Mouse (Mus musculus): ENCODE measurements around the gene Necab3. TPM values are rescaled to one million over a fixed set of nuclear protein-coding genes. Genes with fewer than 3 reads are reported as not detected.

Necab3 gene
- total RNA-seq, 2 experiments from 2014 or later = 1.8 to 2.1 TPM

GRCm38 (mm10) chr2:154572996-154573395, 14.3 kb upstream of the Necab3 start:
- no peak for DNase-seq (ENCODE audit: low spot score in 2 of 2)

DNA sequence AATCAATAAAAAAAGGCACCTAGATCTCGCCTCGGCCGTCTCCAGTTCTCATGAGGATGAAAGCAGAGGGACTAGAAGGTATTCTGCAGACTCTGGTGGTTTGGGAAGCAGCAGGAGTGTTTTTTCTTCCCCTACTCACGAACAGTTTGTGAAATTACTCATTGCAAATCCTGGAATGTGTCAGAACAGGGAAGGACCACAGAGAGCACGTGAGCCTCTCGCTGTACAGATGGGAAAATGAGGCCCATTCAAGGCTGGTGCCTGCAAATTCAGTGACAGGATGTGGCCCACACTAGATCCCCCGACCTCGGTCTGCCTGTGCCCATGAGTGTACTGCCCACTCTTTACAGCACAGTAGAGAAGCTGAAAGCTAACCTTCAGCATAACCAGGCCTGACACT, 13.3 kb upstream of the Necab3 start:
- no peak for DNase-seq (ENCODE audit: low spot score in 2 of 2)

DNA sequence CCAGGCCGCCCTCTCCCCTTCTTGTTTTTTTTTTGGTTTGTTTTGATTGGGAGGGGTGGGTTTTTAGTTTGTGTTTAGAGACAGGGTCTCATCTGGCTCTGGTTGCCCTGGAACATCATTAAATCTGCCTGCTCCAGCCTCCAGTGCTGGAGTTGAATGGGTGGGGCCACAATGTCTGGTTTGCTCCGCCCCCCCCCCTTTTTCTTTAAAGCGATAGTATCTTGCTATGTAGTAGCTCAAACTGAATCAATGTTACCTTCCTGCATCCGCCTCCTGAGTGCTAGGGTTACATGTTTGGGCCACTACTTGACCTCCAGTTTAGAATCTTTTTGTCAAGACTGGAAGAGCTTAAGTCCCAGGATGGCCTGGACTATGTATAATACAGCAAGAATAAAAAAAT, 12.6 kb upstream of the Necab3 start:
- no peak for DNase-seq (ENCODE audit: low spot score in 2 of 2)

DNA sequence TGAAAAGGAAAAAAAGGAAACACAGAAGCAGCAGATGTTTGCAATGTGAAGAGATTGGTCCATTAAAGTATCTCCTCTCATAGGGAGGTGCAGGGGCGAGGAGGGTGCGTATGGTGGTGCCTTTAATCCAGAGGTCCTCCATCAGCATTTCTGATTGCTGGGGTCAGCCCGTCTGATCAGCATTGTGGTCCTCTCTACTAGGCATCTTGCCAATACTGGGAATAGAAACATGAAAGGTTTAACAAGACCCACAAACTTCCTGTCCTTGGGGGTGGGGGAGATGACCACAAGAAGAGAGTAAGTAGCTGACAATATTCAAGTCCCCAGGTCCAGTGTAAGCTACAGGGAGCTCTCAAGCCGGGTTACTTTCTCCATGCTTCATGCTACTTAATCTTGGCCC, 12.0 kb upstream of the Necab3 start:
- no peak for DNase-seq (ENCODE audit: low spot score in 2 of 2)

GRCm38 (mm10) chr2:154569836-154570286, 11.2 kb upstream of the Necab3 start, which contains the start of gene E2f1:
TSS of gene E2f1 (minus strand) at chr2:154569892.
- peak; percentile 96 to 97 for DNase-seq (ENCODE audit: low spot score in 2 of 2)

DNA sequence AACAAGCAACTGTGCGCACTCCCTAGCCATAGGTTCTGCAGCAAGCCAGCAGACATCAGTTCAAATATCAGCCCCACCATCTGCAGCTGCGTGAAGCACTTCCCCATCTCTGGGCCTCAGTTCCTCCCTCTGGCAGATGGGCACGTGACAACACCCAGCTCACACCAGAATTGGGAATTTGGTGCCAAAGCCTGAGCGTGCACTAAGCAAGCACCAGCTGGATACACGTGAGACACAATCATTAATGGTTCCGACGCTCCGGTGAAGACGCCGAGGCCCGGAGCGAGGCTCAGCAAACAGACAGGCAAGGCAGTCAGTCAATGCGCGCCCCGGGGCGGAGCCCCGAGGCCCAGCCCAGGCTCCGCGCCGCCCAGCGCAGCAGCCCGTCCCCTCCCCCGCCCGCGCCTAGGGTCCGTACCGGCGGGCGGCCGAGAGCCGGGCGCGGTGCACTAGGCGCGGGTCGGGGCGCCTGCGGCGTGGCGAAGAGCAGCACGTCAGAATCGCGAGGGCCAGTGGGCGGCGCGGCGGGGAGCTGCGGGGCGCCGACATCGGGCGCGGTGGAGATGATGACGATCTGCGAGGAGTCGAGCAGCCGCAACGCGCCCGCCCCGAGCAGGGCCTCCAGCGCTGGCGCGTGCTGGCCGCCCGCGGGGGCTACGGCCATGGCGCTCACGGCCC, 10.5 kb upstream of the Necab3 start:
- peak; percentile 55 to 82 for DNase-seq (ENCODE audit: low spot score in 2 of 2)

DNA sequence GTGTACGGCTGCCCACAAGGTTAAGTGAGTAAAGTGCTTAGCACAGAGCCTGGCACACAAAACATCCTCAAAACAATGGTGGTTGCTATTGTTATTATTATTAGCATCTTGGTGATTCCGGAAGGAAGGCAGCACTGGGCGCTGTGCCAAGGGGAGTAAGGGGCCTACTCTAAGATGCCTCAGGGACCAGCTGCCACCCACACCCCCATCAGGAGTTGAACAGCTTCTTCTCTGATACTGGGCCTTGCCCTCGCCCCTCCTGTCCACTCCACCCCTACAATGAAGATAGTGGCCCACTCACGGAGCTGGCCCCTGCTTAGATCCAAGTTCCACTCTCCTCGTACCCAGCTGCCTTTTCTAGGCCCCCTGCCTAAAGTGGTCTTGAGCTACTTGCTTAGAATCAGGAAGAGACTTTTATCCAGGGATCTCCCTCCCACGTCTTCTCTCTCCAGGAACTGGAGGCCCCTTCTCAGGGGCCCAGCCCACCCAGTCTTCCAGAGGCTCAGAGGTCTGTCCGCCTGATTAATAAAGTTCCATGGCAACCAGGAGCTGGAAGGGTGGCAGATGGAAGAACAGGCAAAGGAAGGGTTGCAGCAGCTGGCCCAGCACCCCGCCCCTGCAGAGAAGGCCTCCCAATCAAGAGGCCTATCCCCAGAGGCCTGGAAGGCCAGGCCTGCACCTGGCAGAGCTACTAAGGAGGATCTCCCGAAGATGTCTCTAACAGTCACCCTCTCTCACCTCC, 9.8 kb upstream of the Necab3 start:
- peak; percentile 50 to 62 for DNase-seq (ENCODE audit: low spot score in 2 of 2)

GRCm38 (mm10) chr2:154567766-154568165, 9.1 kb upstream of the Necab3 start:
- DNase-seq (ENCODE audit: low spot score in 2 of 2) = no peak

DNA sequence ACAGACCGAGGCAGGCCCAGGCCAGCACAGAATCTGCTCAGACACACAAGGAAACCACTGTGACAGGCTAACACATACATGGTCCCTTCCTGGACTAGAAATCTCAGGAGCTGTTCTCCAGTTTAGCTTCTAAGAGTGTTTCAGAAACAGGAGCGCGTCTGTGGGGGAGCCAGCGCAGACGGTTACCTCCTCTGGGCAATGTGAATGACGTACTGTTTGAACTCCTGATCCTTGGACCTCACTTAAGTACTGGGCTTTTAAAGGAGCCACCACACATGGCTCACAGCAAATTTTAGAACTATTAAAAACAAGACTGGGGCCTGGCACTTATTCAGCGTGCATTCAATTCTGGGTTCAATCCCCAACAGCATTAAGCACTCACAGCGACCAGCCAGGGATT, 8.0 kb upstream of the Necab3 start:
- no peak for DNase-seq (ENCODE audit: low spot score in 2 of 2)

DNA sequence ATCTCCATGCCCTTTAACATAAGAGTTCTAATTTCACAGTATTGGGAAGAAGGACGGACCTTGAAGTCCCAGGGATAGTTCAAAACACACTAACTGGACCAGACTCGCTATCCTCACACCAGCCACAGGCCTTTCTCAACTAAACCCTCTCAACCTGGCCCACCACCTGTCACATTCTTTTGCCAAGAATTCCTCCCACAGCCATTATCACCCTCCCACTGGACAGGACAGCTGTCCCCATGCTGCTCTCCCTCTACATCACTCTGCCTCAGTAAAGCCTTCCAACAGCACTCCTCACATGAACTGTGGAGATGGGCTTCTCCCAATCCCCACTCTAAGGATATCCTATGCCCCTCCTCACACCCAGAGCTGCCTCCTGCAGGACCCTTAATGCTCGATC, 6.9 kb upstream of the Necab3 start:
- no peak for DNase-seq (ENCODE audit: low spot score in 2 of 2)

DNA sequence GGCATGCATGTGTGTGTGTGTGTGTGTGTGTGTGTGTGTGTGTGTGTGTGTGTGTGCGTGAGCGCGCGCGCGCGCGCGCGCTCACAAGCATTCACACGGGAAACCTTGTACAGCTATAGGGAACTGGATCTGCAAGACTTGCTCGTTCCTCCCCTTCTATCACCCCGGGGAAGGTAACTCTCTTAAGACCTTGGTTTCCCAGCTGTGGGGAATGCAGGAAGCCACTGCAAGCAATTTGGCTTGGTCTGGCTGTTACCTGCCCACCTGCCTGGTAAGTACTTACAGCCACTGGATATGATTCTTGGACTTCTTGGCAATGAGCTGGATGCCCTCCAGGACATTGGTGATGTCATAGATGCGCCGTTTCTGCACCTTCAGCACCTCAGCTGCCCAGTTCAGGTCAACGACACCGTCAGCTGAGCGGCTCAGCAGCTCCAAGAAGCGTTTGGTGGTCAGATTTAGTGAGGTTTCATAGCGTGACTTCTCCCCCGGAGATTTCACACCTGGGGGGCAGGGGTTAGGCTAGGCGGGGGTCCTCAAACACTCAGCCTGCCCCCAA, 5.0 kb upstream of the Necab3 start:
- no peak for DNase-seq (ENCODE audit: low spot score in 2 of 2)

GRCm38 (mm10) chr2:154557184-154557832, 1.4 kb downstream of the Necab3 start:
- DNase-seq (ENCODE audit: low spot score in 2 of 2) = no peak

DNA sequence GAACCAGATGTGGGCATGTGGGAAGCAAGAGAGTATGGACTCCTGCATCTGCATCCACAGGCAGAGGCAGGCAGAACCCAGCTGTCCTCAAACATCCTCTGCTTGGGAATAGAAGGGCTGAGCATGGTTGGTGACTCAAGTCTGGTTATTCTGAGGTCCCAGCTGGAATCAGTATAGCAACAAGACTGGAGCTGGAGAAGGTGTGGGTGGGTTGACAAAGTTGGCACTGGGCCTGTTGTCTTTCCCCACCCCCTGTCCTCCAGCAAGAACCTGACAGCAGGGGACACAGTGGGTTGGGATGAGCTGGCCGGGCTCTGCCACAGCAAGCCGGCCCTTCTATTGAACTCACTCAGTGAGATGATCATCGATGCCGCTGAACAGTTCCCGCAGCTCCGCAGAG, 3.5 kb downstream of the Necab3 start:
- no peak for DNase-seq (ENCODE audit: low spot score in 2 of 2)

- DNase-seq (ENCODE audit: low spot score in 2 of 2) = peak; percentile 50 to 83
These were observed 6.2 kb downstream of the Necab3 start for GRCm38 (mm10) chr2:154552424-154552907.

DNA sequence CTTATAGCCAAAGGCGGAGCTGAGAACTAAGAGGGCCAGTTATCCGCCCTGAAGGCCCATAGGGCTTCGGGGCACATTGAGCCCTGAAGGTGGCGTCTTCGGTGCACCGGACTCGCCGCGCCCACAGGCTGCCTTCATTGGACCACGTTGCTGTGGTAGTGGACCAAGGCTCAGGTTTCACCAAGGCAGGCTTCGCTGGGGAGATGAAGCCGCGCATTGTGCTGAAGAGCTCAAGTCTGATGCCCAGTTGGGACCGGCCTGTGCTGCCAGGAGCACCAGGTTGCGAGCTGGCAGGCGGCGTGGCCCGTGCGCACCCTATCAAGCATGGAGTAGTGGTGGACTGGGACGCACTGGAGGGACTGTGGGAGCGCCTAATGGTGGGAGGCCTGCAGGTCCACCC, 6.8 kb downstream of the Necab3 start:
- DNase-seq (ENCODE audit: low spot score in 2 of 2) = no peak

GRCm38 (mm10) chr2:154551476-154551875, 7.2 kb downstream of the Necab3 start, which contains the start of gene Actl10:
TSS of gene Actl10 (plus strand) at chr2:154551776.
- no peak for DNase-seq (ENCODE audit: low spot score in 2 of 2)

DNA sequence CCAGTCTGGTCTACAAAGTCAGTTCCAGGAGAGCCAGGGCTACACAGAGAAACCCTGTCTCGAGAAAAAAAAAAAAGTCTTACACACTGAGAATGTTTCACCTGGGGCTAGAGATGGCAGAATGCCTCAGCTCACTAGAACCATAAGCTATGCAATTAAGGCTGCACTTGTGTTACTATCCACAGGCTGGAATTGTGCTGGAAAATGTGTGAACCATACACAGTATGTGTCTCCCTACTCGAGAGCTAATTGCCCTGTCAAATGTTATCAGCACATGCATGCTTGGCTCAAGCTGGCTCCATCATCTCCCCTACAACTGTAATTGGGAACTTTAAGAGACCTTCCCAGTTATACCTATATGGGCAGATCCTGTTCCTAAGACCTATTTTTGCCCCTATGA, 7.8 kb downstream of the Necab3 start:
- no peak for DNase-seq (ENCODE audit: low spot score in 2 of 2)

- no peak for DNase-seq (ENCODE audit: low spot score in 2 of 2)
These were observed 8.9 kb downstream of the Necab3 start for GRCm38 (mm10) chr2:154549886-154550189.

DNA sequence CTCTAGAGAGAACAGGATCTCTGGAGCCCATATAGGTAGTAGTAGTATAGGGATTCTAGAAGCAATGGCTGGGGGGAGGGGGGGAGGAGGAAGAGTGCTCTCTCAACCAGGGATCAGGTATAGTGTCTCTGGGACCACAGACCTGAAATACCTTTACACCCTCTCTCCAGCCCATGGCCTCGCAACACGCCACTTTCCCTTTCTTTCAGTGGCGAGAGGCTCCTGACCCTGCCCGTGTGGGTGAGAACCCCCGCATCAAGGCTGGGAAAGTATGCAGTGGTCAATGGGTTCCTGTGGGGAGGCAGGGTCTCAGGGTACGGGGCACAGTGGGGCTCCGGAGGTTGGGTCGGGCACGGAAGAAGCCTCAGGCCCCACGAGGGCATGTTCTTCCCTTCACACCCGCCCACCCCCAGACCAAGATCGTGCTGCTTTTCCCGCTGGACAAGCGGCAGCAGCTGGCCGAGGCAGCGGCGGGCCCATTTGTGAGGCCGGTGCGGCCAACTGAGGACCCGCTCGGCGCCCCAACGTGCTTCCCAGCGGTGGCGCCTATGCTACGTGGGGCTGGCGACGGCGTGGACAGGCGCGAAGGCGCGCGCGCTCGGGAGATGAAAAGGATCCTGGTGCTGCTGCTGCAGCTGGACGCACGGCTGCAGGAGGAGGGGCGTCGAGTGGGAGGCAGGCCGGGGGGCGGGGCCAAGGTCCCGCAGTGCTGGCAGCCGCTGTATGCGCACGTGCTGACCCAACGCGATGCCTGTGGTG, 9.4 kb downstream of the Necab3 start:
- peak; percentile 59 to 72 for DNase-seq (ENCODE audit: low spot score in 2 of 2)

DNA sequence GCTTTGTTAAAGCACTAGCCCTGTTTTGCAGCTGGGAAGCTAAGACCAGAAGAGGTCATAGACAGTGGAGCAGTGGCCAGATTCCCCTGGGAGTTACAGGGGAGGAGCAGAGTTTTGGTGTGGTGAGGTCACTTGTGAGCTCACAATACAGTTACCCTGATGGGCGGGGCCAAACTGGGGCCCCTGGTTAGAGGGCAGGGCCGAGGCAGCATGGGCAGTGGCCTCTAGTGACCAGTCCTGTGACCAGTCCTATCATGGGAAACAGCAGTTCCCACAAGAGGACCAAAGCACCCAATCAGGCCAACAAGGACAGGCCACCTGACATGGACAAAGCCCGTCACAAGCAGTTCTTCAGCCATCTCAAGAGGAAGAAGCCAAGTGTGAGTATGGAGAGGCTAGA, 10.0 kb downstream of the Necab3 start:
- no peak for DNase-seq (ENCODE audit: low spot score in 2 of 2)

DNA sequence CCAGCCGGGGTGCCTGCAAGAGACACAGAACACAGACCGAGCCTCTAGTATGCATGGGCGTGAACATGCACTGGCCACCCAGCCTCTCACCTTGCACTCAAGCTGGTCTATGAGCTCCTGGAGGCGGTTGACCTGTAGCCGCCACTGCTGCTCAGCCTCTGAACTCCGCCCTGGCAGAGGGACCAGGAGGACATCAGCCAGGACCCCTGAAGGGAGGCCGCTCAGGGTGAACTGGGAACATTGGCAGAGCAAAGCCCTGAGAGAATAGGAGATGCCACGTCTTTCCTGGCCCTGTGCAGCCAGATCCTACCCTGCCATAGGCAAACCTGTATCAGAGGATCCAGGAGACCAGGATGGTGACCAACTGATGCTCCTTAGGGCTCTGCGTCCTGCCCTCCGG, 12.0 kb downstream of the Necab3 start, which contains the start of gene 1700003F12Rik:
1700003F12Rik (plus strand) TSS at position 375 of the 400 bp plus-strand sequence.
- no peak for DNase-seq (ENCODE audit: low spot score in 2 of 2)
